Mouse (Mus musculus): ENCODE results near the gene Ly6g6d.

DNA sequence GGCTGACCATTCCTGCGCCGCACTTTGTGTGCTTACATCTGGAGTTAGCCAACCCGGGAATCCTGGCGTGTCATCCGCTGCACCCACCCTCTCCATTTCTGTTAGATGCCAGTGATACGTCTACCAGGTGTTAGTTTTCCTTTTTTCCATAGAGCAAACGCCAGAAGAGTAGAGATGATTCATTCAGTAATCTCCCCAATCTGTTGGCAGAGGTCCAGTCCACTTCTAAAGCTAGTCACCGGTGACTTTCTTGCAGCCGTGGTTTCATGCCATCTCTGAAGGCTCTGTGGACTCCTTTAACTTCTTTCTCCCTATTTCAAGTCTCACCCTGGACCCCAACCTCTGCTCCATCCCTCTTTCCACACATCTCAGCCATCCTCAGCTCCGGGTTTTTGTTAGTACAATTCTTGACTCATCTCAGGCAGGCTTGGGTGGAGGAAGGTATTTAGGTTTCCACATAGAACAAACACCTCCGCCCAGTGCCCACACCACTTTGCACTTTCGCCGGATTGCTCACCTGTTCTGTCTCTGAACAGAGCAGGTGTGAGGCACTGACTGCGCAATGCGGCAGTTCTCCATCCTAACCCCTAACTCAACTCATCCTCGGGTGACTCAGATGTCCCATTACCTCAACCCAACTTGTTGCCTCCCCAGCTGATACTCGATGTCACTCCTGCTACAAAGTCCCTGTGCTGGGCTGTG lies 9.5 kb downstream of the Ly6g6d start:
- TF ChIP-seq GATA1 (IDR thresholded peaks at IDR 0.05; ENCODE audit: borderline replicate concordance, low read length) = no peak
- no peak for TF ChIP-seq FLI1 (IDR thresholded peaks at IDR 0.05; ENCODE audit: low read length)

Data from megakaryocyte, embryonic 14.5 days (primary cell).